Mouse (Mus musculus): ENCODE results near the gene Rtl1. TPM values are rescaled to one million over a fixed set of nuclear protein-coding genes. Genes with fewer than 3 reads are reported as not detected.
A peak's percentile ranks its signal among the peaks of the same experiment; 100 is the strongest.

The Rtl1 gene
- polyA plus RNA-seq, 1 experiment from 2014 or later = 1.0 TPM

GRCm38 (mm10) chr12:109607953-109608352, 7.8 kb upstream of the Rtl1 start:
- Histone ChIP-seq H3K4me3 (no peak overlapping the region), H3K9me3 (peaks cover 28% of the 10 kb centered on the region), H3K27ac (peak overlapping the region; percentile 78), H3K36me3 (replicated peaks) (peaks cover 100% of the 10 kb centered on the region), H3K27me3 (ENCODE audit: poor library complexity, severe bottlenecking) (peaks cover 15% of the 10 kb centered on the region), H3K4me1 (peaks cover 60% of the 10 kb centered on the region)
- WGBS = 48% methylated on average over 9 of the region's 9 CpGs
- DNase-seq (ENCODE audit: extremely low spot score, low spot score) = no peak

- 45% methylated on average over 9 of the region's 9 CpGs for WGBS
- no peak for DNase-seq (ENCODE audit: extremely low spot score, low spot score)
Observed at GRCm38 (mm10) chr12:109607191-109607590, 7.1 kb upstream of the Rtl1 start.

GRCm38 (mm10) chr12:109604982-109605721, 5.0 kb upstream of the Rtl1 start:
- DNase-seq (ENCODE audit: extremely low spot score, low spot score) = no peak
- peak overlapping the region; percentile 9; the same call in 1 of the 2 replicates for H3K27ac ChIP-seq
- peaks cover 100% of the 10 kb centered on the region for H3K36me3 ChIP-seq (replicated peaks)
- no peaks in the 10 kb centered on the region for H3K27me3 ChIP-seq (ENCODE audit: poor library complexity, severe bottlenecking)
- no peak overlapping the region for H3K4me3 ChIP-seq
- peaks cover 9% of the 10 kb centered on the region for H3K9me3 ChIP-seq
- 68% methylated on average over 16 of the region's 16 CpGs for WGBS
- H3K4me1 ChIP-seq = peaks cover 54% of the 10 kb centered on the region

More at GRCm38 (mm10) chr12:109607191-109607590, 7.1 kb upstream of the Rtl1 start:
- Histone ChIP-seq H3K36me3 (replicated peaks) (peaks cover 100% of the 10 kb centered on the region), H3K27ac (peak overlapping the region; percentile 78), H3K9me3 (peaks cover 28% of the 10 kb centered on the region), H3K4me3 (no peak overlapping the region), H3K27me3 (ENCODE audit: poor library complexity, severe bottlenecking) (peaks cover 7% of the 10 kb centered on the region), H3K4me1 (peaks cover 54% of the 10 kb centered on the region)

GRCm38 (mm10) chr12:109598551-109599250, 1.4 kb downstream of the Rtl1 start:
- H3K4me3 ChIP-seq = no peak overlapping the region
- peaks cover 2% of the 10 kb centered on the region; the same call in 1 of the 2 replicates for H3K9me3 ChIP-seq
- H3K27me3 ChIP-seq (ENCODE audit: poor library complexity, severe bottlenecking) = no peaks in the 10 kb centered on the region
- peaks cover 76% of the 10 kb centered on the region for H3K36me3 ChIP-seq (replicated peaks)
- H3K4me1 ChIP-seq = peaks cover 15% of the 10 kb centered on the region
- WGBS = 88% methylated on average over 12 of the region's 12 CpGs
- DNase-seq (ENCODE audit: extremely low spot score, low spot score) = no peak
- H3K27ac ChIP-seq = no peak overlapping the region

- no peak for DNase-seq (ENCODE audit: extremely low spot score, low spot score)
- H3K36me3 ChIP-seq (replicated peaks) = peaks cover 76% of the 10 kb centered on the region
- peaks cover 15% of the 10 kb centered on the region; the same call in 1 of the 2 replicates for H3K9me3 ChIP-seq
- peaks cover 14% of the 10 kb centered on the region for H3K4me1 ChIP-seq
- H3K27ac ChIP-seq = no peak overlapping the region
- 81% methylated on average over 3 of the region's 3 CpGs for WGBS
- no peaks in the 10 kb centered on the region for H3K27me3 ChIP-seq (ENCODE audit: poor library complexity, severe bottlenecking)
- H3K4me3 ChIP-seq = no peak overlapping the region
Observed at GRCm38 (mm10) chr12:109596726-109597125, 3.4 kb downstream of the Rtl1 start.

- H3K4me3 ChIP-seq = no peak overlapping the region
- 61% methylated on average over 8 of the region's 8 CpGs for WGBS
- 0 out of 2 replicates have a peak overlapping the region, but pooled peaks have one; percentile 44 for H3K27ac ChIP-seq
- peaks cover 76% of the 10 kb centered on the region for H3K36me3 ChIP-seq (replicated peaks)
- peaks cover 15% of the 10 kb centered on the region; the same call in 1 of the 2 replicates for H3K9me3 ChIP-seq
- no peaks in the 10 kb centered on the region for H3K27me3 ChIP-seq (ENCODE audit: poor library complexity, severe bottlenecking)
- DNase-seq (ENCODE audit: extremely low spot score, low spot score) = no peak
- H3K4me1 ChIP-seq = peaks cover 14% of the 10 kb centered on the region
Observed at GRCm38 (mm10) chr12:109596232-109596631, 3.9 kb downstream of the Rtl1 start.

- no peaks in the 10 kb centered on the region for H3K27me3 ChIP-seq (ENCODE audit: poor library complexity, severe bottlenecking)
- H3K27ac ChIP-seq = peak overlapping the region; percentile 44
- peaks cover 76% of the 10 kb centered on the region for H3K36me3 ChIP-seq (replicated peaks)
- WGBS = 84% methylated on average over 6 of the region's 6 CpGs
- peaks cover 14% of the 10 kb centered on the region for H3K4me1 ChIP-seq
- DNase-seq (ENCODE audit: extremely low spot score, low spot score) = no peak
- no peak overlapping the region for H3K4me3 ChIP-seq
- peaks cover 15% of the 10 kb centered on the region; the same call in 1 of the 2 replicates for H3K9me3 ChIP-seq
Observed at GRCm38 (mm10) chr12:109595753-109596152, 4.4 kb downstream of the Rtl1 start.

GRCm38 (mm10) chr12:109594961-109595360, 5.2 kb downstream of the Rtl1 start:
- H3K27ac ChIP-seq = peak overlapping the region; percentile 49; the same call in 1 of the 2 replicates
- H3K27me3 ChIP-seq (ENCODE audit: poor library complexity, severe bottlenecking) = no peaks in the 10 kb centered on the region

GRCm38 (mm10) chr12:109582185-109582584, 17.9 kb downstream of the Rtl1 start:
- H3K36me3 ChIP-seq (replicated peaks) = peaks cover 100% of the 10 kb centered on the region
- no peak for DNase-seq (ENCODE audit: extremely low spot score, low spot score)
- H3K4me1 ChIP-seq = peaks cover 18% of the 10 kb centered on the region
- H3K9me3 ChIP-seq = no peaks in the 10 kb centered on the region
- 84% methylated on average over 5 of the region's 5 CpGs for WGBS
- no peaks in the 10 kb centered on the region for H3K27me3 ChIP-seq (ENCODE audit: poor library complexity, severe bottlenecking)
- 0 out of 2 replicates have a peak overlapping the region, but pooled peaks have one; percentile 2 for H3K27ac ChIP-seq
- H3K4me3 ChIP-seq = no peak overlapping the region

More at GRCm38 (mm10) chr12:109594961-109595360, 5.2 kb downstream of the Rtl1 start:
- no peak for DNase-seq (ENCODE audit: extremely low spot score, low spot score)
- Histone ChIP-seq H3K4me3 (no peak overlapping the region), H3K36me3 (replicated peaks) (peaks cover 76% of the 10 kb centered on the region), H3K9me3 (peaks cover 15% of the 10 kb centered on the region; the same call in 1 of the 2 replicates), H3K4me1 (peaks cover 14% of the 10 kb centered on the region)
- WGBS = 88% methylated on average over 7 of the region's 7 CpGs

- Histone ChIP-seq H3K36me3 (replicated peaks) (peaks cover 100% of the 10 kb centered on the region), H3K4me1 (no peaks in the 10 kb centered on the region), H3K9me3 (no peaks in the 10 kb centered on the region), H3K27ac (no peak overlapping the region), H3K4me3 (no peak overlapping the region), H3K27me3 (ENCODE audit: poor library complexity, severe bottlenecking) (no peaks in the 10 kb centered on the region)
- DNase-seq (ENCODE audit: extremely low spot score, low spot score) = no peak
- WGBS = 97% methylated on average over 4 of the region's 4 CpGs
Observed at GRCm38 (mm10) chr12:109572259-109572658, 27.9 kb downstream of the Rtl1 start.

GRCm38 (mm10) chr12:109560111-109560695, 39.9 kb downstream of the Rtl1 start:
- WGBS = 36% methylated on average over 10 of the region's 10 CpGs
- Histone ChIP-seq H3K27me3 (ENCODE audit: poor library complexity, severe bottlenecking) (peaks cover 12% of the 10 kb centered on the region; the same call in 1 of the 2 replicates), H3K4me3 (0 out of 2 replicates have a peak overlapping the region, but pooled peaks have one; percentile 4), H3K4me1 (peaks cover 78% of the 10 kb centered on the region), H3K27ac (peak overlapping the region; percentile 79), H3K9me3 (no peaks in the 10 kb centered on the region), H3K36me3 (replicated peaks) (peaks cover 93% of the 10 kb centered on the region)
- DNase-seq (ENCODE audit: extremely low spot score, low spot score) = no peak

- H3K27me3 ChIP-seq (ENCODE audit: poor library complexity, severe bottlenecking) = peaks cover 12% of the 10 kb centered on the region; the same call in 1 of the 2 replicates
- DNase-seq (ENCODE audit: extremely low spot score, low spot score) = no peak
- H3K36me3 ChIP-seq (replicated peaks) = peaks cover 93% of the 10 kb centered on the region
- no peak overlapping the region for H3K4me3 ChIP-seq
- H3K27ac ChIP-seq = peak overlapping the region; percentile 79
- H3K4me1 ChIP-seq = peaks cover 90% of the 10 kb centered on the region
- WGBS = 63% methylated on average over 7 of the region's 7 CpGs
- H3K9me3 ChIP-seq = no peaks in the 10 kb centered on the region
Observed at GRCm38 (mm10) chr12:109558891-109559487, 41.1 kb downstream of the Rtl1 start.
